Mouse (Mus musculus) megakaryocyte-erythroid progenitor cell, adult 5-6 weeks (primary cell): ENCODE measurements at regions not wholly inside any gene's neighbourhood (a gene's known extent, or its start where the extent isn't known, plus 50 kb on each side); places are given as distances from the start of the nearest gene placed in this dataset.
A peak's percentile ranks its signal among the peaks of the same experiment; 100 is the strongest.

Source experiments
- ATAC-seq: replicated peaks from 2 replicates; pipeline ENCODE4 v1.8.0; 2016; ENCODE audit warnings: mild to moderate bottlenecking, inconsistent platforms; ENCODE audit not compliant: severe bottlenecking, poor library complexity, low FRiP score, low TSS enrichment

DNA sequence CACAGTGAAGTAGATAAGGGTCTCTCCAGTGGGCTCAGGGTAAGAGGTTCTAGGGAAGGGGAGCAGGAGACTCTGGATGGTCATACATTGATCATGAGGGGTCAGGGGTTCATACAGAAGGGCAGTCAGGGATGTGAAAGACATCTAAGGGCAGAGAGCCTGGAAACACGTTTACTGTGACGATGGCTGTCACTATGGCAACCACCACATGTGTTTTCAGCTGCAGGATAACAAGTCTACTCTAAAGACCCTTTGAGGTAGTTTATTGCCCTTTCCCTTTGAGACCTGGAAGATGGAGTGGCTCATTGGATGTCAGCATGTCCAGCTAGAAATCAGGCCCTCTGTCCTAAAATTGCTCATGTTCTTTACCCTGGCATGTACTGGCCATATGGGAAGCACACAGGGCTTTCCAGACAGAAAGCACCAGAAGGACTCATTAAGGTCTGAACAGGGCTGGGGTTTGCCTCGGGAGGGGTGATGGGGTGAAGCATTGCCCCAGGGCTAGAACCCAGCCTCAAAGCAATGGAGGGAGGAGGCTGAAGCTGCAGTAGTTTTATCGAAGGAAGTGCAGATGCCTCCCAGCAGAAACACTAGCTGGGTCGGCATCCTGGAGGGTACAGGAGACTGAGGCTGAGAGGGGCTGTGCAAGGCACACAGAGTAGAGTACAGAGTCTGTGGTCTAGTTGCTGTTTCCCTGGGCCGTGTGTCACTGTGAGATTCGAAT, 271.0 kb upstream of the Myt1l start:
- ATAC-seq: no peak

- no peak for ATAC-seq
Observed at GRCm38 (mm10) chr12:29257735-29258547, 270.2 kb upstream of the Myt1l start.

- ATAC-seq: no peak
Observed at GRCm38 (mm10) chr12:29258548-29258874, 269.7 kb upstream of the Myt1l start.

DNA sequence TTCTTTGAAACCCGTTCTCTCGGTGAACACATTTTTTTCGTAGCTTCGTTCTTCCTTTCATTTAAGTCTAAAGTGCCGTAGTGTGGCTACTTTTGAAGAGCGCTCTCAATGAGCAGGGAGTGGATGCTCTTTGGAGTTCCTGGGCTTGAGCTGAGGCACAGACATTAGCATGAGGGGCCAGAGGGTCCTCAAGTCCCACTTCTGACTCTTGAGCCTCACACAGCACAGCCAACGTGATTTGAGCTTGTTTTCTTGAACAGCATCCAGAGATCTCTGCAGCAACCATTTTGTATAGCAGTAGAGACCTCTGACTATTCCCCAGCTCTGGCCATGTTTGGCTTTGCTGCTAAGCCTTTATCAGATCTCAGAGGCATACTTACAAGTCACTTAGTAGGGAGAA, 269.2 kb upstream of the Myt1l start:
- ATAC-seq: no peak

DNA sequence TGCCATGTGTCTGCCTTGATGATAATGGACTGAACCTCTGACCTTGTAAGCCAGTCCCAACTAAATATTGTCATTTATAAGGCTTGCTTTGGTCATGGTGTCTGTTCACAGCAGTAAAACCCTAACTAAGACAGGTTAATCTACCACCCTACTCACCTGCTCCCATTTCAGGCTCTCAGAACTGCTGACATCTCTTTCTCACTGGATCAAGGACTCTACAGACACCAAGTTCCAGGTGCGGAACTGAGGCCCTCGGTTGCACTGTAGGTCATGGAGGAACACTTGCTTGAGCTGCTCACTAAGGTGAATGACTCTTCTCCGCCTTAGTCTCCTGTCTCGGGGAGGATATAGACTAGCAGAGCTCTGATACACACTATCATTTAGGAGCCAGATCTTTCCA, 254.0 kb upstream of the Myt1l start:
- no peak for ATAC-seq

GRCm38 (mm10) chr12:29275676-29276075, 252.5 kb upstream of the Myt1l start:
- ATAC-seq: no peak

DNA sequence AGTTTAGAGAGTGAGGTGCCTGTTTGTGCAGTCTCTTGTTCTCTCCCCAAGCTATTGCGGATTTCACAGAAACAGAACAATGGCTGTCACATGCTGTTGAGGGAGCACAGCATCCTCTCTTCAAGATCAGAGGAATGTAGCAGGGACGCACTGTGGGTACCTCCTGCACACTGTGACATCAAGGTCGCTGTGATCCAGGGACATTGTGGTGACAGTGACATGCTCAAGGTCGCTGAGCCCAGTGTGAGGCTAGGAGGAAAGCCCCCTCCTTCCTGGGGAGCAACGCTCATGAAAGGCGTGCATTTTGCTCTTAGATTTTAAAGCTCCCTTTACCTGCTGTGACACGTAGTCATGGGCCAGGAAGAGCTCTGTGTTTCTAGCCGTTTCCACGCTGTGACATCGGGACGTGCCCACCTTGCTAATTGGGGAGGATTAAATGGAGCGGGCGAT, 248.5 kb upstream of the Myt1l start:
- ATAC-seq: no peak

DNA sequence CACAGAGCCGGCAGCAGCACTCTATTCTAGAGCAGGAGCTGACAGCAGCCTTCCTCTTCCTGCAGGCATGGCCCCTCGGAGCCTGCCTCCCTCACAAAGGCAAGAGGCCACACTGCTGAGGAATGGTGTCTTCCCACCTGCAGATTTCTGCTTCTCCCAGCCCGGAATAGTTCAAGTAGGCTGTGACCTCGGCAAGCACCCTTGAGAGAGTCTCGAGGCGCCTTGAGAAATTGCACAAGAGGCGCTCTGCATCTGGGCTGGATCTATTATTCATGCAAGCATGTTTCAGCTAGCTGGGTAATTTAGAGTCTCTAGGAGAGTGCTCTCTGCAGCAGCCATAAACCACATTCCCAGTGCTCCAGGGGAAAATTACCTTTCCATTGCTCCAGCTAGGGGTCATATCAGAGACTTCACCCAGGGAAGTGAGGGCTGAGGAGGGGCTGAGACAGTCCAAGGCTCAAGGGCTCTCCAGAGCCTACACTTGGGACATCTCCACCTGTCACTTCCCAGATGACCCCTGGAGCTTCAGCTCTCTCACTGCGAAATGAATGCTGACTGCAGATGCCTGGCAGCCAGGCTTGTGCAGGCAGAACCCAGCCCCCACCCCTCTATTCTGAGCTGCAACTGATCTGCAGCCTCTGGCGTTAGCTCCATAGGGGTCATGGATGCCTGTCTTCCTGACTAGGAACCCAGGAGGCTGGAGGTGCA, 247.9 kb upstream of the Myt1l start:
- ATAC-seq: no peak

DNA sequence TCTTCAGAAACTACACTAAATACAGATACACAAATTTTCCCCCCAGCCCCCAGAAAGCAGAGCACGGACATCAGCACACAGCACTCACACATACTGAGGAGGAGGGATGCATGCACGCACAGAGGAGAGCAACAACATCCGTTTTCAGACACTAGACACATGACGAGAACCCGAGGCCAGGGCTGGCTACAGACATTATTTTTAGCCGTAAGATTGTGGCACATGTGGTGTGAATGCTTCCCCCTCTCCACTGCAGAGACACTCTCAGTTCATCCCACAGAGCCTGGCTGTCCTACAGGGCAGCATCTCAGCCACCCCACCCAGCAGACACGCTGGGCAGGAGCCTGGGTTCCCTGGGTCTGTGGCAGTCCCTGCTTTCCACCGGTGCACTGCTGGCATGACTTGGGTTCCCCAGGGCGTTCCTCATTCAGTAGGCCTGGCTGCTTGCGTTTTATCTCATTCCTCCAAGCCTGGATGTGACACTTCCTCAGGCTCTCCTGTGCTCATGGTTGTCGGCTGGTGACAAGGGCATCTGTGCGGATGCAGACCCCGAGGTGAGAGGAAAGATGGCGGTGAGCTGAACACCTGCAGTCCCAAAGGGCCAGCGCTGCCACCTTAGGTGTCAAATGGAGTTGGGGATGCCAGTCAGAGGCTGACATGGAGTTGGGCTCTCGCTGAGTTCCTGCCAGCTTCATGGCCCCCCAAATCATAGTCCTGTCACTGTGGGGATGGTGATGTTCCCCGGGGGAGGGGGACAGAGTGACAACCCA, 247.1 kb upstream of the Myt1l start:
- no peak for ATAC-seq

- no peak for ATAC-seq
Observed at GRCm38 (mm10) chr12:29288801-29289200, 239.4 kb upstream of the Myt1l start.

DNA sequence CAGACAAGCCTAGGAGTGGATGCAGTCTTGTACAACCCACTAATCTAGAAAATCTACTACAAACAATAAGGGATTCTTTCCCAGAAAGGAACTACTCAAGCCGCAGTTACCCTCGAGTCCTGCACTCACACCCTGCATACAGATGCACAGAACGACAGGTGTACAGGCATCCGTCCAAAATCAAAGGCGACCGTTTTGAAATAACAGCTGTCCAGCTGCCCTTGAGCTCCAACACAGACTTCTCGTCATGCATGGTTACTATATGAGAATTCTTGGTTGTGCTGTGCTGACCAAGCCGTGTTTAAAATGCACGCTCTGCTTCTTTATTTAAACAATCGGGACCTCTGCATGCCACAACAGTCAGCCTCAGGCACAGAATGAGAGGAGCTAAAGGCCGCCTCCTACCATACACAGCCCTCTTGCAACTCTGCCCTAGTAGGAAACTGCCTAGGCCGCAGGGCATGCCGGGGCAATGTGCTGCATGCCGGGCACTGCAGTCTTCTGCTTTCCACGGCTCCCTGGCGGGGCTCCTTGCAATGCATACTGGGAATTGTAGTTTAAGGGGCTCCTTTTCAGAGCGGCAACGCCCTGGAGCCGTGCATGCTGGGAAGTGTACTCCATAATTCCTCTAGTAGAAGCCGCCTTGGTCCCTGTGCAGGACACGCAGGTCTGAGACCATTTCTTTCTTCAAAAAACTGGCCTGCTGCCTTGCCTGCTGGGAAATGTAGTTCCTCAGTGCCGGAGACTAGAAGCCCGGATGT, 237.4 kb upstream of the Myt1l start:
- ATAC-seq: peak; percentile 100

GRCm38 (mm10) chr12:29297984-29298383, 230.2 kb upstream of the Myt1l start:
- no peak for ATAC-seq

- no peak for ATAC-seq
Observed at GRCm38 (mm10) chr12:29315636-29316035, 212.5 kb upstream of the Myt1l start.

- no peak for ATAC-seq
Observed at GRCm38 (mm10) chr12:29321468-29321867, 206.7 kb upstream of the Myt1l start.

DNA sequence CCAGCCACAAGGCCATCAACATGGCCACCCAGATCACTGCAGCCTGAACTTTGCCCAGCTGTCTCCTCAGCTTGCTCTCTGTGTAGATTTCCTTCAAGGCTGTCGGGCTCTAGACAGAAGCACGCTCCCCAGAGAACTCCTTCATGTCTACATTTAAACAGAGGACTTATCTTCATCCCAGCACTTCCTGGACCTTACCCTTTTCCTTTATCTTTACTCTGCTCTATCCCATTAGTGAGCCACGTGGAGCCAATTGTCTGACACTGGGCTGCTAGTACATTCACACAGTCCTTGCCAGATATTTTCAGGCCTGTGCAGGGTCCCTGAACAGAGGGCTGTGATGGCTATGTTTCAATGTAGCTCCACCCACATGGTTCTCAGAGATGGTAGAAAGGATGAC, 204.7 kb upstream of the Myt1l start:
- ATAC-seq: no peak

- no peak for ATAC-seq
Observed at GRCm38 (mm10) chr12:29335839-29336469, 192.2 kb upstream of the Myt1l start.

DNA sequence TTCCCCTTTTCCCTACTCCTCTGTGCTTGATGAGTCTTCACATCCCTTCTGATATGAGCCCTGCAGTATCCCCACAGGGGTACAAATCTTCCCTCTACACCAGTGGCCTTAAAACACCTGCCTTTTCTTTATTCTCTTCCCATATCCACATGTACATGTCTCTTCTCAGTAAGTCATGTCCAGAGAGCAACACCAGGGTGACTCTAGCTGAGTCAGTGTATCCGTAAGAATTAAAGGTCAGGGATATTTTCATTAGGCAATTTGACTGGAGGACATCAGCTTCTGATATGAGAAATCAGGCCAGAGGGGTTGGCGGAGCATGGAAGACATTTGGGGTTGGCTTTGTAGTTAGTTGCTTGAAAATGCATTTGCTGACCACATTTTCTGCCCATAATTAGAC, 190.8 kb upstream of the Myt1l start:
- ATAC-seq: no peak

DNA sequence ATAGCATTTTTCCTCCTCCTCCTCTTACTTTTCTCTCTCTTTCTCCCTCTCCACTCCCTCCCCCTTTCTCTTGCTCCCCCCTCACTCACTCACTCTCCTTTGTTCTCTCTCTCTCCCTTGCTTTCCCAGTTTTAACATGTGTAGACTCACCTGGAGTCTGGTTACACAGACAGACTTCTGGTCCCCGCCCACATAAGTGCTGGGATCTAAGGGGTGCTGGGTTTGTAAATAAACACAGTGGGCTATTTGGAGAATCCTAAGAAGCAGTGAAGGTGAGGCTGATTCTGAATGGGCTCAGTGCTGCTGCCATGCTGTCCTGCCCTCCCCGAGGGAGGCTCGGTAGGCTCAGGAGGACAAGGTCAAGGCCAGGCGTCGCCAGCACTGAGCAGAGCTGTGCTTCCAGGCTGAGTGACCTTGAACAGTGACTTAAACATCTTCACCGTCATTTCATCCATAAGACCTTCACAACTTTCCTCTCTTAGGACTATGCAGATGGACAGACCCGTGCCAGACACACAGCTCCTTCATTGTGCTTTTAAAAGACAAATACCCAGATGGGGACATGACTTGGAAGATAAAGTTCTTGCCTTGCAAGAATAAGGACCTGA, 186.7 kb upstream of the Myt1l start:
- no peak for ATAC-seq
